Comparison of ENCODE assay signal across 8 mouse cellular contexts in the genomic region with DNA sequence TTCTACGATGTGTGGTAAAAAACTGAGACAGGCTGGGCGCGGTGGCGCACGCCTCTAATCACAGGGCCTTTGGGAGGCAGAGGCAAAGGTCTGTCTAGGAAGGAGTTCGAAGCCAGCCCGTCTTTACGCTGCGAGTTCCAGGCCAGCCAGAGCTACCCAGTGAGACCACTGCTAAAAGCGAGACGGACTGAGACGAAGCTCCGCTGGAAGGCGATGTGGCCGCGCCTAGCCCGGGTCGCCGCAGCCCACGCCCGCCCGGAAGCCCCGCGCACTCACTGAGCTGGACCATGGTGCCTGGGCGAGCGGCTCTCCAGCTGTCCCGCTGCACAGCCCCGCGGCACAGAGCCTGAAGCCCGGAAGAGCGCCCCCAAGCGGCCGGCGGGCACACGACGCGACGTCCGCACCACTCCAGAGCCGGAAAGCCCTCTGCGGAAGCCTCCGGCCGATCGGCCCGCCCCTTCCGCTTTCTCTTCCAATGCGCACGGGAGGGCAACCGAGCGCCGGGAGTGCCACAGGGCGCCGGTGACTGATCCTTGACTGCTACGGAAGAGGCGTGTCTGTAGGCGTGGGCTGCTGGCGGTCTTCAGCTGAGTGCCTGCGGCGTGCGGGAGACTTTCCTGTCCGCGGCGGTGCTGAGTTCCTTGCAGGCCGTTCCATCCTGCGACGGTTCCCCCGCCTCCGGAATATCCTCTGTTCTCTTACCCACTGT. TPM values are rescaled to one million over a fixed set of nuclear protein-coding genes. Genes with fewer than 3 reads are reported as not detected.
DNase-seq lines count a peak whose midpoint lies in the region; ATAC-seq and TF ChIP-seq lines count a peak whose summit lies in the region.

Gene Mrps16 (minus strand): TSS at position 430 of the 709 bp plus-strand sequence.

- H3K4me1 ChIP-seq in hindbrain, embryonic 10.5 days (replicated peaks): peaks cover 20% of the 10 kb centered on the region
- peaks cover 4% of the 10 kb centered on the region; the same call in 1 of the 2 replicates for H3K4me1 ChIP-seq in lung, postnatal 0 days (ENCODE audit: insufficient read depth, low read depth, low read length)

- under 1% methylated on average over 68 of the region's 68 CpGs for WGBS in hindbrain, embryonic 10.5 days
- under 1% methylated on average over 64 of the region's 68 CpGs for WGBS in lung, postnatal 0 days

- peak within 1 kb of the TSS; percentile 77 for H3K4me3 ChIP-seq in hindbrain, embryonic 10.5 days
- peak within 1 kb of the TSS; percentile 67 for H3K4me3 ChIP-seq in lung, postnatal 0 days (ENCODE audit: low read depth, low read length)

- TF ChIP-seq CTCF in lung, postnatal 0 days (IDR thresholded peaks at IDR 0.05): peak; percentile 96

- peak within 1 kb of the TSS; percentile 64 for H3K4me2 ChIP-seq in lung, postnatal 0 days (replicated peaks; ENCODE audit: low read depth, low read length)

- no peak for TF ChIP-seq EP300 in lung, postnatal 0 days (IDR thresholded peaks at IDR 0.05)

- peak; percentile 93 for ATAC-seq in frontal cortex, adult (ENCODE audit: low TSS enrichment)
- ATAC-seq in lung, postnatal 0 days: peak; percentile 97

- H3K9ac ChIP-seq in lung, postnatal 0 days (replicated peaks; ENCODE audit: low read depth): peak within 1 kb of the TSS; percentile 88

- H3K27ac ChIP-seq in hindbrain, embryonic 10.5 days: peak within 1 kb of the TSS; percentile 94
- peak within 1 kb of the TSS; percentile 87 for H3K27ac ChIP-seq in lung, postnatal 0 days (ENCODE audit: low read length)

- H3K27me3 ChIP-seq in hindbrain, embryonic 10.5 days (ENCODE audit: insufficient read depth, poor library complexity, severe bottlenecking): no peaks in the 10 kb centered on the region
- H3K27me3 ChIP-seq in lung, postnatal 0 days (replicated peaks; ENCODE audit: insufficient read depth, low read length): no peaks in the 10 kb centered on the region

- peak; percentile 95 for DNase-seq in MN1 (ENCODE audit: low spot score)
- DNase-seq in cerebellum, adult 9-10 months: peak; percentile 96
- peak; percentile 95 for DNase-seq in hindbrain, embryonic 10.5 days (ENCODE audit: low spot score)
- DNase-seq in layer of hippocampus, adult 9-11 months: peak; percentile 98
- peak; percentile 99 for DNase-seq in lung, postnatal 0 days (ENCODE audit: low spot score)
- DNase-seq in ovary, postnatal 14 days (ENCODE audit: low spot score): peak; percentile 82
- DNase-seq in thymus, postnatal 14 days: peak; percentile 95

- H3K36me3 ChIP-seq in hindbrain, embryonic 10.5 days: peaks cover 23% of the 10 kb centered on the region
- H3K36me3 ChIP-seq in lung, postnatal 0 days (ENCODE audit: insufficient read depth, low read length): no peaks in the 10 kb centered on the region

- H3K9me3 ChIP-seq in hindbrain, embryonic 10.5 days: no peaks in the 10 kb centered on the region
- no peaks in the 10 kb centered on the region for H3K9me3 ChIP-seq in lung, postnatal 0 days (ENCODE audit: low read length)

RNA-seq across cellular contexts. Expression of gene Mrps16, which starts in this region (rescaled TPM):
- 82.3 and 82.6 TPM in 2 replicates for polyA plus RNA-seq in hindbrain, embryonic 10.5 days (2016; fragmentation: Nextera tagmentation; extraction: Ambion mirVana)
- polyA plus RNA-seq in lung, postnatal 0 days (2015; fragmentation: Nextera tagmentation; extraction: Ambion mirVana): 58.5 and 64.4 TPM in 2 replicates

Comparison
In these comparisons a context has a peak if more than half of its experiments do, and no peak if none do; other contexts are left out.
1. Peak in every context shown above with its lines: DNase-seq, ATAC-seq, H3K4me3 ChIP-seq and H3K27ac ChIP-seq.